Mouse (Mus musculus) cerebellum, adult 9-11 months (tissue): Measurements from ENCODE around the gene Catip.
A peak's percentile ranks its signal among the peaks of the same experiment; 100 is the strongest.

Experiments
- DNase-seq: peaks from one replicate; pipeline ENCODE4 v3.0.0; 2022

Catip gene

DNA sequence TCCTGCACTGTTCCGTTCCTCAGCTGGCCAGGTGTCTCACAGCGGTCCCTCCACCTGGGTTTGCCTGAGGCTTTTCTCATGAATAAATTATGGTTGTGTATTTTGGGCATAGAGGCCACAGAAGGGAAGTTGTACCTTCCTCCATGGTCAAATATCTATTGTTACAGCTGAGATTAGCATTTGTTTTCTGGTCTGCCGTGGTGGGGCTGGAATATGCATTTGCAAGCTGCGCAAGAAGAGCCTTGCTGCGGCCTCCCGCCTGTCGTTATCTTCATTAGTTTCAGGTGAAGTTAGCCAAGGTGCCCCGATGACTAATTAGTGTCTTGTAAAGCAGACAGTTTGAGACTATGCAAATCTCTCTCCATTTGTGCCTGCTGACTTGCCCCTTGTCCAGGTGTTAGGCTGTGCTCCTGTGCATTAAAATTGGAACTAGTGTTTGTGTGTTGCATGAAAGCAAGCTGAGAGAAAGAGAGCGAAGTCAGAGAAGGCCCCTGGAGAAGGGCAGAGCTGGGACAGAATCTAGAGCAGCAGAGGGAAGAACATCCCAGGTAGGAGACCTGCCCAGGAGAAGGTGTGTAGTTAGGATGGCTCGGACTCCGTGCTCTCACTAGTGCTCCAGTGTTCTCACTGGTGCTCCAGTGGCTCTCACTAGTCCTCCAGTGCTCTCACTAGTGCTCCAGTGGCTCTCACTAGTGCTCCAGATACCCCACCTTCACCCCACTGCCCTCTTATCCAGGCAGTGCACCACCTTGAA is 17.6 kb upstream of the Catip start:
- DNase-seq, result no peak

DNA sequence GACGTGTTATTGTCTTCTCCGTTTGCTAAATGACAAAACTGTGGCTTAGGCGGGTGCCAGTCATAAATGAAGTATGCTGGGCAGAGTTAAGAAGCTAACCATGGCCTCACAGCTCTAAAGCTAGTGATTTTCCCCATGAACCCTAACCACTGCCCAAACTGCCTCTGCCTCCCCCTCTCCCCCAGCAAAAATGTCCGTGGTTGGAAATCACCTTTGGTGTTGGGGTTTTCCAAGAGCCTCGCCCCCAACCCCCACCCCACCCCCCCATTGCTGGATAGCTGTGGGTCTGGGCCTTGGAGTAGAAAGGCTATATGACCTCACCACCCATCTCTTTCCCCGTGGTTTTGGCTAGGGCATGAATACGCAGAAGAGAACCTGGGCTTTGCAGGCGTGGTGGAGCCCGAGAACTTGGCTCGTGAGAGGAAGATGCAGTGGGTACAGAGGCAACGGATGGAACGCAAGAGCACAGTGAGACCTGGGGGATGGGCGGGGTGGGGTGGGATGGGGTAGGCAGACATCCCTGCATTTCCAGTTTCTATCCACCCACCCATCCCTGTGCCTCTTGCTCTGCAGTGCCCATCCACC is 10.6 kb upstream of the Catip start:
- DNase-seq, result no peak

DNA sequence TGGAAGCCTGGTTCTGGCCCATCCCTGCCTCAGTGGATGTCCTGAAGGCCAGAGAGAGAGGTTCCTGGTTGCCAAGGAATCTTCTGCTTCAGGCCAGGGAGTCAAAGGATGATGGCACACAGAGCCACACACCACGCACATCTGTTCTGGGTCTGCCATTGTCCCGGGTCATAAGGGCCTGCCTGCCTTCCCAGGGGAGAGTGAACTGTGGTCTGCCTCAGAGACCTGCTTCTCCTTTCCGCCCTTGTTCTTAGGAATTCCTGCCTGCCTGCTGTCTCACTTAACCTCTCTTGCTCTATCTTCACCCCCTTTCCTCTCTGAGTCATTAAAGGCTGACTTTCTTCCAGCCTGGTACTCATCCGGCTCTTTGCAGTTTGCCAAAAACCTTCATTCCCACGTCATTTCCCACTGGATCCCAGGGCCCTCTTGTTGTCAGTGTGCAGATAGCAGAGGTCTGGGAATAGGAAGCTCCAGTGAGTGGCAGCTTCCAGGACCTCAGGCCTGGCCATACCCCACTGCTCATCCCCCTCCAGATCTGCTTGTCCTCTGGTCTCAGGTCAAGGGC is 9.3 kb upstream of the Catip start:
- no peak for DNase-seq

DNA sequence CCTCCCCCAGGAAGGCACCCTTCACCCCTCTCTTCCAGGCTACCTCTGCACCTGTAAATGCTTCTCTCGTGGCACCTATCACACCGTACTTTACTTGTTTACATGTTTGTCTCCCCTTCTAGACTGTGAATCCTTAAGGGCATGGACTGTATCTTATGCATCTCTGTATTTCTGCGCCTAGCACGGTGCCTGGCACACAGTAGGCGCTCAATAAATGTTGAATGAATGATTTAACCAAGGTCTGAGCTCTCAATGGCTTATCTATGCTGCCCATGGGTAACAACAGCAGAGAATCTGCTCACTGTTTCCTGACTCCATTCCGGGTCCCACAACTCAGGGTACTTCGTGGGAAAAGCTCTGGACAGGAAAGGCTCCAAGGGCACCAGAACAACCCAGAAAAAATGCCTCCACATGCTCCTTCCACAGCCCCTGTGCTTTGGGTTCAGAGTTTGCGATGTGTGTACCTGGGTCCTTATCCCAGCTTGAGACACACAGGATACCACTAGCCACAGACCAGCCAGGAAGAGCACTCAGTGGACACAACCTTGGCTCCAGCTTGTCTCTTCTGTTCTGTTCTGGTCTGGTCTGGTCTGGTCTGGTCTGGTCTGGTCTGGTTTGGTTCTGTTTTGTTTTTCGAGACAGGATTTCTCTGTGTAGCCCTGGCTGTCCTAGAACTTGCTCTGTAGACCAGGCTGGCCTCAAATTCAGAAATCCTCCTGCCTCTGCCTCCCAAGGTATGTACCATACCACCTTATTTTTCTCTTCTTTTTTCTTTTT is 8.3 kb upstream of the Catip start:
- DNase-seq, result no peak

GRCm38 (mm10) chr1:74357531-74357930 is 4.4 kb upstream of the Catip start:
- no peak for DNase-seq

- DNase-seq, result no peak
These were observed 1.9 kb upstream of the Catip start for GRCm38 (mm10) chr1:74359952-74360517.

- no peak for DNase-seq
These were observed 669 bp downstream of the Catip start for GRCm38 (mm10) chr1:74362325-74363229.

DNA sequence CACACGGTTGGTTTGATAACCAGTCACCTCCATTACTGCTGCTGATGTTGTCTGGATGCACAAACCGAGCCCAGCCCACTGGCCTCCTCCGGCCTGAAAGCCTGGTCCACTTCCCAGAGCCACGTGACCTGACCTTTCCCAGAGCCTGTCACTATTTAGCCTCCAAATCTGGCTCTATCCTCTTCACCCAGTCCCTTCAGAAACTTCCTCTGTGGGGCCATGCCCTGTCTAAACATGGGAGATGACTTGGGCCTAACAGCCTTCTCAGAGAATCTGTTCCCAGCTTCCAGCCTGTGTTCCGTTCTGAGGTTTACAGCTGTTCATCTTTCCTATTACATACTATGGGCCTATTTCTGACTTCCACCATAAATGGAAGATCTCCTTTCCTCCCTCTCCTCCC is 1.5 kb downstream of the Catip start:
- DNase-seq, result no peak

DNA sequence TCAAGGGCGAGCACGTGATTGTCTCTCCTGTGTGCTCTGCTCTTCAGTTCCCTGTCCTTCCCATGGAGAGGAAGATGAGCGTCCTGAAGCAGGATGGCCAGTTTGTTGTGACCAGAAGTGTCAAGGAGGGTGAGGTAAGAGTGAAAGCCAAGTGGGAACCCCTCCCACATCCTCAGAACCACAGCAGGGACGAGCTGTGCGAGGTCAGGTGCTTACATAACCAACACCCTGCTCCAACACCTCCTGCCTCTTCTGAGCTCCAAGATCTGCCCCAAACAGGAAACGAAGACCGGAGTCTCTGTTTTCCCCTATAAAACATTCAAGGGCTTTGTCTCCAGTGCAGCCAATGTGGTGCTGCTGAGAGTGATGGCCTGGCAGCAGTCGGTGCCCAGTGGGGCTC is 2.4 kb downstream of the Catip start:
- no peak for DNase-seq

DNA sequence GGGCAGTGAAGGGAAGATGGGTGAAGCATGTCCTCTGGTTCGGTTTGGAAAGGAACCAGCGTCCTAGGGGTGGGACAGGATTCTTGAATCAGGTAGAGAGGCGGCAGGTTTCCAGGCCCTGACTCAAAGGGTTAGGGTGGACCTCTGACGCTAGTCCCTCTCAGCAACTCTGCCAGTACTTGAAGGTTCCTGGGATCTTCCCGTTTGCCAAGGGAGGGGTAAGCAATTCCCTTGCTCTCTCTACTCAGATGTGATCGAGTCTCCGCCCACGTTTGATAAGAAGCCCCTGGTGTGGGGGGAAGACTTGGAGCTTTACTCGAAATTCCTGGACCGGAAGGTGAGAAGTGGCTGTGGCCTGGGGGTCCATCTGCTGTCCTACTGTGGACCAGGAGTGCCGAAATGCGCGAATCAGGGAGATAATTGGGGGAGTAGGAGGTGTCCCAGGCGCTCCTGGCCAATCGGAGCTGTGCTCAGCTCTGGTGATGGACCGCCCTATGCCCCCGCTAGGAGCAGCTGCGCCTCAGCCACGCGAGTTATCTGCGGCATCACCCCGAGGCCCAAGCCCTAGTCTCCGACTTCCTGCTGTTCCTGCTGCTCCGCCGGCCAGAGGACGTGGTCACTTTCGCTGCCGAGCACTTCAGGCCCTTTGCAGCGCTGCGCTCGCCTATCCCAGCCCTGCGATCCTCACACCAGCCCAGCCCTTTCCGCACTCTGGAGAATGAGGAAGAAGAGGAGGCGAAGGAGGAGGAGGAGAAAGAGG is 6.2 kb downstream of the Catip start:
- DNase-seq, result peak; percentile 44

- no peak for DNase-seq
These were observed 8.1 kb downstream of the Catip start for GRCm38 (mm10) chr1:74370040-74370439.

GRCm38 (mm10) chr1:74373372-74373771 is 11.5 kb downstream of the Catip start:
- DNase-seq, result no peak

DNA sequence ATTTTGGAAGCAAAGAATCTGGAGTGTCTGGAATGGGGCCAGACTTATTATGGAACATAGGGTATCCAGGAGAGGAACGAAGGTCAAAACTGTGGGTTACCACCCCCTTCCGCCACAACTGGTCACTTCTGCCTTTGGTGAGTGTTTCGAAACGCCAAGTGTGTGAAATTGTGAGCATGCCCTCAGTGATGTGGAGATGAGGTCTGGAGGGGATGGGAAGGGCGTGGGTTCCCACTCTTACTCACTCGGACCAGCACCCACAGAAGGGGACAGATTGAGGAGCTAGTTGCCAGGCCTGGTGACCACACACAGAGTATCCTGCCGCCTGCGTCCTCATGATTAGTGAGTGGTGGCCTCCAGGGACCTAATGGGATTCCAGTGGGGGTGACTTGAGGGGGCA is 13.1 kb downstream of the Catip start, which contains the start of gene Slc11a1:
Gene Slc11a1 (plus strand): TSS at position 216 of the 400 bp plus-strand sequence.
- DNase-seq, result no peak

- DNase-seq, result no peak
These were observed 13.7 kb downstream of the Catip start for GRCm38 (mm10) chr1:74375561-74375960.

DNA sequence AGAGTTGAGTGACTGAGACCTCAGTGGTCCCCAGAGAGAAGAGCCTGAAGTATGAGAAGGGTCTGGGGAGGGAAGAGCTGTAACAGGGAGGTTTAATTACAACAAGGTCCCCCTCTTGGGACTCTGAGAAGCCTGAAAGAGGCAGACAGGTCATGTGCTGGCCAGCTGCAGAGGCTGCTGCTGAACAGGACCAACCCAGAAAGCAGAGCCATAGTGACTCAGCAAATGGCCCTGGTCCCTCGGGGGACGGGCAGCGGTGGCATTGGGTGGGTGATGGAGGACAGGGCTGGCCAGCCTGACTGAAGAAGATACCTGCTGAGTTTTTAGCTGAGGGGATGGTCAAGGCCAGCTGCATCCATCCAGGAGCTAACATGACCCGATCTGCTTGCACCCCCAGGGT is 14.5 kb downstream of the Catip start:
- no peak for DNase-seq

DNA sequence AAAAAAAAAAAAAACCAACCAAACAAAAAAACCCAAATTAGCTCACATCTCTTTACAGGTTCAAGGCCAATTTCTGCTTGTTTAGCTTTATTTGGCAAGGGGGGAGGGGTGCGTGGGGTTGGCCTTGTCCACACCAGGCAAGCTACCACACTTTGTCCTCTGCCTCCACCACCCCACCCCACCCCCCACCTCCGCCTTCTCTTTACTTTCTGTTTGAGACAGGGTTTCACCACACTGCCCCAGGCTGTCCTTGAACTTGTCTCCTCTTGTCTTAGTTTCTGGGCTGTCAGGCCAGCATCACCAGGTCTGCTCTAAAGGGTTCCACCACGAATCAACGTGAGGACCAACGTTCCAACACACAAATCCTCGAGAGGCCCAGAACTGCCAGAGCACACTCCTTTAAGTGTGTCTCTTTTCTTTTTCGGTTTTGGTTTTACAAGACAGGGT is 17.2 kb downstream of the Catip start:
- no peak for DNase-seq

DNA sequence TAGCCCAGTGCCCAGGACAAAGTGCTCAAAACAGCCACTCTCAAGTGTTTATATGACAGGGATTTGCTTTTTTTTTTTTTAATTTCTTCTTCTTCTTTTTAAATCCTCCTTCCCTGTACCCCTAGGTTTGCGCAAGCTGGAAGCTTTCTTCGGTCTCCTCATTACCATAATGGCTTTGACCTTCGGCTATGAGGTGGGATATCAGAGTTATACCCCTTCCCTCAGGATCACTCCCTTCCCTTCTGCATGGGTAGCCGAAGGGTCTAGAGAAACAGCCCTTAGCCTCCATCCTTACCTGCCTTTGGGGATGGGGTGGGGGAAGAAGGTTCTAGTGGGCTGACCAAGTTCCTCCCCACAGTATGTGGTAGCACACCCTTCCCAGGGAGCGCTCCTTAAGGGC is 18.6 kb downstream of the Catip start:
- no peak for DNase-seq

GRCm38 (mm10) chr1:74381588-74382021 is 19.7 kb downstream of the Catip start:
- DNase-seq, result no peak

DNA sequence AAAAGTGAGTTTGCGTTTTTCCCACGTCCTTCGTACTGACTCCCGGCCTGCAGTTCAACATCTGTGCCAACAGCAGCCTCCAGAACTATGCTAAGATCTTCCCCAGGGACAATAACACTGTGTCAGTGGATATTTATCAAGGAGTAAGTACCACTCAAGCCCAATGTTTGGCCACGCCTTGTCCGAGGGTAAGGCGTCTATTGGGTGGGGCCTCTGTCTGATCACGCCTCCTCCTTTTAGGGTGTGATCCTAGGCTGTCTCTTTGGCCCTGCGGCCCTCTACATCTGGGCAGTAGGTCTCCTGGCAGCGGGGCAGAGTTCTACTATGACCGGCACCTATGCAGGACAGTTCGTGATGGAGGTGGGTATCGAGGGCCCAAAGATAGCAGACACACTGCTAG is 21.5 kb downstream of the Catip start:
- no peak for DNase-seq

- peak; percentile 40 for DNase-seq
These were observed 22.6 kb downstream of the Catip start for GRCm38 (mm10) chr1:74384525-74384924.

GRCm38 (mm10) chr1:74385064-74385463 is 23.2 kb downstream of the Catip start:
- peak; percentile 49 for DNase-seq
